Mouse (Mus musculus) heart, postnatal 0 days (tissue): ENCODE measurements around the gene Olfr630. TPM values are rescaled to one million over a fixed set of nuclear protein-coding genes. Genes with fewer than 3 reads are reported as not detected.
"Not testable (repeated sequence)": the region's sequence is repeated elsewhere in the genome, so short reads cannot be mapped to it uniquely, and the experiment has no call there.

Source experiments
- ATAC-seq: fragments of 200-750 bp; cut with Nextera tagmentation; 2 replicates; pipeline ENCODE4 v1.8.0; 2017; ENCODE audit warnings: low read depth, moderate number of reproducible peaks, moderate library complexity; ENCODE audit not compliant: insufficient read depth
- DNase-seq: peaks from one replicate; pipeline ENCODE4 v3.0.0-alpha.2; 2016; ENCODE audit warnings: low spot score
- H3K27ac ChIP-seq: fragments of 300-500 bp; sonication (generic); 2 replicates; pipeline ENCODE4 v1.5.1; 2014; ENCODE audit warnings: low read depth, mild to moderate bottlenecking
- H3K27me3 ChIP-seq: fragments of 300-500 bp; sonication (generic); 2 replicates; pipeline ENCODE4 v1.6.1; 2014; ENCODE audit warnings: low read length, mixed read lengths; ENCODE audit not compliant: control insufficient read depth, insufficient read depth
- H3K36me3 ChIP-seq: fragments of 300-500 bp; sonication (generic); replicated peaks from 2 replicates; pipeline ENCODE4 v1.6.1; 2014; ENCODE audit warnings: low read length, mixed read lengths; ENCODE audit not compliant: control insufficient read depth, insufficient read depth
- H3K4me1 ChIP-seq: fragments of 300-500 bp; sonication (generic); 2 replicates; pipeline ENCODE4 v1.6.1; 2014; ENCODE audit warnings: antibody characterized with exemption; ENCODE audit not compliant: control insufficient read depth, insufficient read depth
- H3K4me2 ChIP-seq: fragments of 300-500 bp; sonication (generic); 2 replicates; pipeline ENCODE4 v1.6.1; 2014; ENCODE audit warnings: low read depth, mild to moderate bottlenecking, low read length, moderate library complexity
- H3K4me3 ChIP-seq: fragments of 300-500 bp; sonication (generic); 2 replicates; pipeline ENCODE4 v1.5.1; 2014; ENCODE audit warnings: low read depth, low read length
- H3K9ac ChIP-seq: fragments of 300-500 bp; sonication (generic); replicated peaks from 2 replicates; pipeline ENCODE4 v1.6.1; 2014; ENCODE audit warnings: low read depth, low read length, mixed read lengths
- H3K9me3 ChIP-seq: fragments of 300-500 bp; sonication (generic); replicated peaks from 2 replicates; pipeline ENCODE4 v1.6.1; 2016; ENCODE audit warnings: low read length; ENCODE audit not compliant: control insufficient read depth
- CTCF ChIP-seq: IDR thresholded peaks from 2 replicates; pipeline ENCODE4 v1.5.1; 2016; ENCODE audit warnings: antibody characterized with exemption, control low read depth, low read depth
- EP300 ChIP-seq: IDR thresholded peaks from 2 replicates; pipeline ENCODE4 v1.6.1; 2016; ENCODE audit warnings: antibody characterized with exemption, low read depth
- WGBS: fragments of 180-500 bp; shearing (Covaris S2); extraction: QIAGEN DNeasy Blood & Tissue Kit; methylation state at CpG from one replicate; pipeline ENCODE4 v1.1.7; 2014; 5-methylcytosine and 5-hydroxymethylcytosine counted together
- polyA plus RNA-seq: library from polyadenylated mRNA; unstranded; fragments of >200 nt; fragmentation: Nextera tagmentation; extraction: Ambion mirVana; gene quantifications from 2 replicates; pipeline ENCODE4 v1.2.1, GENCODE M21; 2015
- total RNA-seq: library from RNA; depleted of rRNA; stranded (reverse); fragments of >200 nt; gene quantifications from 2 replicates; pipeline ENCODE4 v1.2.3, GENCODE M21; 2014; ENCODE audit warnings: low replicate concordance; rRNA removed

Olfr630 gene
- total RNA-seq (not detected in 2 replicates), polyA plus RNA-seq (not detected in 2 replicates)

DNA sequence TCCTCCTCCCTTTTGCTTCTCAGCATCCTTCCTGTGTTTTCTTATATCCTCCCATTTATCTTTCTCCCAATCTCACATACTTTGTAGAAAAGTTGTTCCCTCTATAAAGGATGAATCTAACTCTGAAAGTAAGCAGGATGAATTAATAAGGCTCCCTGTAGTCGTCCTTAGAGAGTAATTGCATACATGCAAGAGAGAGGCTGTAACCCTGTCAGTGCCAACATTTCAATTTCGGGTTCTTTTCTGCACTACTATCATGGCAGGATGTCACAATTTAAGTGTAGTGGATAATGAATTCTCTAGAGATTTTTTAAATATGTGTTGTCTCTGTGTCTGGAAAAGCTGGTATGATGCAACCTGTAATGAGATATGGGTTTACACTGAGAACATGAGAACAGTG lies at the start of gene Olfr630:
TSS of gene Olfr630 (minus strand) at position 101 of the 400 bp plus-strand sequence.
- TF ChIP-seq EP300, result no peak
- TF ChIP-seq CTCF, result no peak
- Histone ChIP-seq H3K4me3 (no peak within 1 kb of the TSS), H3K4me2 (no peak within 1 kb of the TSS), H3K9ac (no peak within 1 kb of the TSS), H3K36me3 (no peaks in the 10 kb centered on the region), H3K4me1 (no peaks in the 10 kb centered on the region), H3K9me3 (no peaks in the 10 kb centered on the region), H3K27me3 (no peaks in the 10 kb centered on the region), H3K27ac (no peak within 1 kb of the TSS)
- WGBS, result 34% methylated on average over 2 of the region's 2 CpGs
- no peak for ATAC-seq
- no peak for DNase-seq

DNA sequence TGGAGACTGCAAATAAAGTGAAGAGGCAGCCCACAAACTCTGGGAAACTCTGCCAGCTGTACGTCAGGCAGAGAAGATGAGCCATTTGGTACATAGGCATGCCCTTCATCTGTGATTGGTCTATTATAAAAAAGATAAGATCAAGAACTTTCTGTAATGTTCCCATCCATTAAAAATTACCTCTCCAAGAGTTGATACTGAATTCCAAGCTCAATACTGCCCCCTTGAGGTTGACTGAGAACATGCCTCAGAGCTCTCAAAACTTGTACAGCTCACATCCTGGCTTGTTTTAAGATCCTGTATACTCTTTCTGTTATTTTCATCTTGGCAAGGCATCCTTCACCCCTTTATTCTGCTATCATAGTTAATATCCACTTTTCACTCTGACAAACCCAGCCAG lies 49.7 kb upstream of the Olfr630 start:
- DNase-seq (peak; percentile 12), ATAC-seq (no peak)
- no peak overlapping the region for H3K4me3 ChIP-seq
- TF ChIP-seq CTCF (peak; percentile 53), EP300 (no peak)
- no peaks in the 10 kb centered on the region for H3K9me3 ChIP-seq
- no peak overlapping the region for H3K9ac ChIP-seq
- H3K27ac ChIP-seq, result no peak overlapping the region
- no peaks in the 10 kb centered on the region for H3K4me1 ChIP-seq
- H3K4me2 ChIP-seq, result no peak overlapping the region
- H3K36me3 ChIP-seq, result no peaks in the 10 kb centered on the region
- H3K27me3 ChIP-seq, result no peaks in the 10 kb centered on the region
- WGBS, result 44% methylated on average over 1 of the region's 1 CpGs

DNA sequence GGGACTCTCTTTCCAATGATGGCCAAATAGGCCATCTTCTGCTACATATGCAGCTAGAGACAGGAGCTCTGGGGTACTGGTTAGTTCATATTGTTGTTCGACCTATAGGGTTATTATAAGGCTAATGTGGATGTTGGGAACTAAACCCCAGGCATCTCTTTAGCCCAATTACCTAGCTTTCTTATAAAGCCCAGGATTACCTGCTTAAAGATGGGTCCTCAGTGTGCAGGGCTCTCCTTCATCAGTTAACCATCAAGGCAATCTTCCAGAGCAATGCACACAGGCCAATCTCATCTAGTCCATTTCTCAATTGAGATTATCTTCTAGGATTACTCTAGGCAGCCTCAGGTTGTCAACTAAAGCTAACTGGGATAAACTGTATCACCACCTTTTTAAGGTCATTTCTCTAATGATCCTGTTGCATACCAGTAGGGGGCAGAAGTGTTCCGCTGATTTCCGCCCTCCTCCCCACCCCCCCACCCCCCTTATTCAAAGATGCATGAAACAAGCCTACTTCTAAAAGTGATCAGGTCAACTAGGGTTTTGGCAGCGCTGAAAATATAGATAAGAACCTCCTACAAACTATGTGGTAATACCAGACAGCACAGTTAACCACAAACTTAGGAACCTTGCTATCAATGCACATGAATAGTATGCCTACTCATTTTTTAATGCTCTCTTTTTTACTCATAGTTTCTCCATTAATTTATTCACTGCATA lies 35.7 kb upstream of the Olfr630 start:
- ATAC-seq (no peak), DNase-seq (no peak)
- H3K4me3 ChIP-seq, result no peak overlapping the region
- no peaks in the 10 kb centered on the region for H3K27me3 ChIP-seq
- 21% methylated on average over 4 of the region's 4 CpGs for WGBS
- no peaks in the 10 kb centered on the region for H3K4me1 ChIP-seq
- H3K4me2 ChIP-seq, result no peak overlapping the region
- TF ChIP-seq EP300 (no peak), CTCF (no peak)
- no peak overlapping the region for H3K9ac ChIP-seq
- H3K27ac ChIP-seq, result no peak overlapping the region
- H3K9me3 ChIP-seq, result no peaks in the 10 kb centered on the region
- H3K36me3 ChIP-seq, result no peaks in the 10 kb centered on the region

DNA sequence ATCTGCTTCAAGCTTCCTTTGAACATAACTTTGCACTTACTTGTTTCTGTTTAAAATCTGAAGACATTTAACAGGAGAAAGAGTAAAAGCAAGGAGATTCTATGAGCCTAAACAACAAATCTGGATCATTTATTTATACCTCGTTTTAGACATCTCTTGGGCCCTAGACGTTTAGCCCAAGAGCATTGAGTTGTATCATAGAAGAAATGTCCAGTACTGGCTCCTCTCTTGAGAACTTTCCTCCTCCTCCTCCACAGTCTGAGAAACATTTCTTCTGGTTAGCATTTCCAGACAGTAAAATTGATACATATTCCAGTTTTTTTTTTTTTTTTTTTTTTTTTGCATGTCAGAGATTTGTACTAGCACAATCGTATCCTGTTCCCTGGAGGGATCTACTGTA lies 34.6 kb upstream of the Olfr630 start, which contains the start of gene Olfr67:
TSS of gene Olfr67 (minus strand) at position 101 of the 400 bp plus-strand sequence.
- ATAC-seq (no peak), DNase-seq (no peak)
- no peak within 1 kb of the TSS for H3K4me2 ChIP-seq
- TF ChIP-seq CTCF (no peak), EP300 (no peak)
- H3K9me3 ChIP-seq, result no peaks in the 10 kb centered on the region
- H3K4me3 ChIP-seq, result no peak within 1 kb of the TSS
- H3K27ac ChIP-seq, result no peak within 1 kb of the TSS
- H3K27me3 ChIP-seq, result no peaks in the 10 kb centered on the region
- WGBS, result 50% methylated on average over 3 of the region's 3 CpGs
- no peaks in the 10 kb centered on the region for H3K36me3 ChIP-seq
- H3K4me1 ChIP-seq, result no peaks in the 10 kb centered on the region
- no peak within 1 kb of the TSS for H3K9ac ChIP-seq

DNA sequence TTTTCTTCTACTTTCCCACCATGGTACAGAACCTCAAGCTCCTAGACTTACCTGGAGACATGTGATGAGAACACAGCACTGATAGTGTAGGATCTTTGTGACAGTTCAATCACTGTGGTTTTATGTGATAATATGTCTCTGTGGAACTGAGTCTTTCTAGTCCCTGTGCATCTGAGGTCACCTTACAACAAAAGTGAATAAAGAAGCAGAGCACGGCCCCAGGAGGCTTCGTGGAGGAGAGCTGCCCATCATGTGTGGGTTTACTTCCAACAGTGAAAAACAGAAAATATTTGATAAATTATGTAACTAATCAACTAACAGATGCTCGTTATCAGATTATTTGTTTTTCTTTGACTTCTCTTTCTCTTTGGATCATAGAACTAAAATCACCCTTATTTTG lies 22.5 kb upstream of the Olfr630 start, which contains the start of gene Olfr68:
TSS of gene Olfr68 (minus strand) at position 101 of the 400 bp plus-strand sequence.
- WGBS, result 64% methylated on average over 3 of the region's 3 CpGs

DNA sequence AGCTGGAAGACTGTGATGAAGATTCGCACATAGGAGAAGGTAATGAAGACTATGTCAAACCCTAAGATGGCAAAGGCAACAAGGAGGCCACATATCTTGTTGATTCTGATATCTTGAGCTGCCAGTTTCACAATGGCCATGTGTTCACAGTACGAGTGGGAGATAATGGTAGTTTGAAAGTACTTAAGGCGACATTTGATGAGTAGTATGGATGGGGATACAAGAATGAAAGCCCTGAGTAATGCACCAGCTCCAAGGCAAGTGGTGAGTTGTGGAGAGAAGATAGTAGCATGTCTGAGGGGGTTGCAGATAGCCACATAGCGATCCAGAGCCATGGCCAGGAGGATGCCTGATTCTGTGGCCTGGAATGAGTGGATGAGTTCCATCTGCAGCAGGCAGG lies 20.5 kb upstream of the Olfr630 start:
- not testable (repeated sequence) for H3K9me3 ChIP-seq, ATAC-seq, H3K4me3 ChIP-seq, H3K27ac ChIP-seq, DNase-seq, H3K4me2 ChIP-seq, H3K27me3 ChIP-seq, H3K4me1 ChIP-seq, H3K36me3 ChIP-seq, H3K9ac ChIP-seq
- 45% methylated on average over 3 of the region's 4 CpGs for WGBS

More for the DNA sequence above, 22.5 kb upstream of the Olfr630 start, which contains the start of gene Olfr68:
- Histone ChIP-seq H3K4me3 (no peak within 1 kb of the TSS), H3K27me3 (no peaks in the 10 kb centered on the region), H3K9me3 (no peaks in the 10 kb centered on the region), H3K36me3 (no peaks in the 10 kb centered on the region), H3K4me2 (no peak within 1 kb of the TSS), H3K4me1 (no peaks in the 10 kb centered on the region), H3K9ac (no peak within 1 kb of the TSS), H3K27ac (no peak within 1 kb of the TSS)
- TF ChIP-seq EP300, result no peak
- TF ChIP-seq CTCF, result no peak
- ATAC-seq, result no peak
- no peak for DNase-seq
